Mouse (Mus musculus) ES-E14 (cell line): ENCODE measurements around the gene Rbfox3.

Experiments
- CHD2 ChIP-seq: IDR thresholded peaks from 2 replicates; pipeline ENCODE4 v1.6.1; 2014; ENCODE audit warnings: mild to moderate bottlenecking, low read depth, low read length, inconsistent platforms
- HCFC1 ChIP-seq: IDR thresholded peaks from 2 replicates; pipeline ENCODE4 v1.6.1; 2012; ENCODE audit warnings: low read length, inconsistent platforms, borderline replicate concordance; ENCODE audit not compliant: insufficient read depth
- MAFK ChIP-seq: IDR thresholded peaks from 2 replicates; pipeline ENCODE4 v1.6.1; 2014; ENCODE audit warnings: mild to moderate bottlenecking, low read depth, low read length, inconsistent platforms; ENCODE audit not compliant: insufficient read depth
- ZNF384 ChIP-seq: IDR thresholded peaks from 2 replicates; pipeline ENCODE4 v1.6.1; 2012; ENCODE audit warnings: low read depth, low read length, inconsistent platforms

DNA sequence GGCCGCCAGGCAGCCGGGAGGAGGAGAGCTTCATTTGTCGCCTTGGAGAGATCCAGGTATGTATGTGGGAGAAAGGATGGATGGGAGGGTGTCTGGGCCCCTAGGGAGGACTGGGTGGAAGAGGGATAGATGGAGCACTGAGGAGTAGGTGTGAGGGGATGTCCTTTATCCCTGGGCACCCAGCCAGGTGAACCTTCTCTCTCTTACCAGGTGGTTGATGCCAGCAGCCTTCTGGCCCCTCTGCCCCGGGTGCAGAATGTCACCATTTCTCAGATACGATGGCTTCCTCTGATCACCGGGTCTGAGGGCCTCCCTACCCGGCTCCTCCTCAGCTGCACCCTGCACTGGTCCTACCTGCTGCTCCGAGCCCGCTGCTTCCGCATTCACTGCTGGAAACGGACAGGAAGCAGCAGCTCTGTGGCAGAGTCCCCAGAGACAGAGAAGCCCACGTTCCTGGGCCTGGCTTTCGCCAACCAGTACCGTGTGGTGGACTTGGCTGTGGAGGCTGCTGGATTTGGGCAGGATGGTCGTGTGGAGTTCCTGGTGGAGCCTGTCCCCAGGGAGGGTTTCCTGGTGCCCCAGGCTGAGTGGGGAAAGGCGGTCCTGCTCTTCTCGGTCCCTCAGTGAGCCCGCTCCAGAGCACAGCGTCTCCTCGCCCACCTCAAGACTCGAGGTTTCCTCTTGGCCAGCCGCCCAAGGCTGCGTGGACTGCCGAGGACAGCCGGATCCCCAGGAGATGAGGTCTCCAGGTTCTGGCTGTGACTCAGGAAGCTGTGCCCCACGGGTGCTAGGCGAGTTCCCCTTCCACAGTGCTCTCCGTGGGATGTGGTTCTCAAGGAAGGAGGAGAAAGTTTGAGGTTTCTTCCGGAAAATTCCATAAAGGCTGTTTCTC, 424.3 kb downstream of the Rbfox3 start:
- TF ChIP-seq CHD2 (no peak), MAFK (no peak), HCFC1 (no peak), ZNF384 (no peak)
